Mouse (Mus musculus): ENCODE measurements around the gene Tcf7l1. TPM values are rescaled to one million over a fixed set of nuclear protein-coding genes. Genes with fewer than 3 reads are reported as not detected.
"Not testable (repeated sequence)": the region's sequence is repeated elsewhere in the genome, so short reads cannot be mapped to it uniquely, and the experiment has no call there.

The Tcf7l1 gene
- total RNA-seq (2015; ENCODE audit: low replicate concordance) (not detected in 2 replicates), total RNA-seq (2017; ENCODE audit: low replicate concordance) (not detected in 2 replicates)

- peak; percentile 73; the same call in 1 of the 2 replicates for ATAC-seq (replicated peaks; ENCODE audit: low FRiP score, poor library complexity, severe bottlenecking)
Observed at GRCm38 (mm10) chr6:72788892-72789699, at the start of gene Tcf7l1. Gene Tcf7l1 (minus strand): TSS chr6:72789254.

DNA sequence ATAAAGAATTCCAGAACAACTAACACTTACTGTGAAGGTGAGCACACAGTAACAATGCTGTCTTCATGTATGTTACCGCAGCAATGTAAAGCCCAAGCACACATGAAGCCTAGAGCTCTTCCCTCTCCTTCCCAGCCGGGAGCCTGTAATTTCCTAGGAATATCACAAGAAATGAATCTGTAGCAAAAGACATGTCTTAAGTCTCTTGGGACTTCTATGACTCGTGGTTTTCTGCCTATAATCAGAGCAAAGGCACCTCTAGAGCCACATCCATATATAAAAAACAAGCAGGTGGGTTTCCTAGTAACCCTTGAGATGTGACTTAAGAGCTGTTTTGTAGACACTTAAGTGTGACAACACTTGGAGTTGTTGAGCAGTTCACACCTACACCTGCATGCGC lies 48.7 kb upstream of the Tcf7l1 start:
- ATAC-seq (replicated peaks; ENCODE audit: low FRiP score, poor library complexity, severe bottlenecking): no peak

DNA sequence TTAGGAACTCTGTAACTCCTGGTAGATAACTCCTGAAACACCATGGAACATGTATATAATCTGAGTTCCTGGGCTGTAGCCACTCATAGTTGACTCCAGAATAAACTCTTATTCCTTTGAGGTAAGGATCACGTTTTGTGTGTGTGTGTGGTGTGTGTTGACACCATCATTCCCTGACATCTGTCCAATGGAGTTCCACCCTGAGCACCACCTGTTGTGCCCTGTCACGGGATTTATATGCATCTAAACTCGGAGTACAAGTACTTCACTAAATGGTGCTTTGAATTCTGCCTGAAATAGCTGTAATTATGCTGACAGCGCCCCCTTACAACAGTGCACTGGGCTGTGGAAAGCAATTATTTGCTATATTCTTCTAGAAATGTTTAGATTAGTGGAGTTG lies 45.5 kb upstream of the Tcf7l1 start:
- ATAC-seq (replicated peaks; ENCODE audit: low FRiP score, poor library complexity, severe bottlenecking): no peak

- no peak for ATAC-seq (replicated peaks; ENCODE audit: low FRiP score, poor library complexity, severe bottlenecking)
Observed at GRCm38 (mm10) chr6:72831858-72832257, 42.8 kb upstream of the Tcf7l1 start.

DNA sequence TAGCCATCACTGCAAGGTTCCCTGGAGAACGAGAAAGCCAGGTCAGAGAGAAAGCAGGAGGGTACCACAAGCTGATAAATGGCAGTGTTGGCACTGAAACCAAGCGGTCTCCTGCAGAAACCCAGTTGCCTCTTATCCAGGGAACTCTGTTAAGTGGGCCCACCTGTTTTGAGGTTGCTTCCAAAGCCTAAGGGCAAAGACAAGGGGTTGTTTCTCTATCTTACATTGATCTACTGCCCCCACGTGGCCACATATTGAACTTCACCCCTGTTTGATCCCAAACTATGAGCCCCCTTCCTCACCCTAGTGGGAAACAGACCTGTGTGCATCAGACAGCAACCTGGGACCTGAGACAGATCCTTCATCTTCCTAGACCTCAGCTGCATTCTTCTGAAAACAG lies 42.2 kb upstream of the Tcf7l1 start:
- ATAC-seq (replicated peaks; ENCODE audit: low FRiP score, poor library complexity, severe bottlenecking): 0 out of 2 replicates have a peak, but pooled peaks have one; percentile 49

DNA sequence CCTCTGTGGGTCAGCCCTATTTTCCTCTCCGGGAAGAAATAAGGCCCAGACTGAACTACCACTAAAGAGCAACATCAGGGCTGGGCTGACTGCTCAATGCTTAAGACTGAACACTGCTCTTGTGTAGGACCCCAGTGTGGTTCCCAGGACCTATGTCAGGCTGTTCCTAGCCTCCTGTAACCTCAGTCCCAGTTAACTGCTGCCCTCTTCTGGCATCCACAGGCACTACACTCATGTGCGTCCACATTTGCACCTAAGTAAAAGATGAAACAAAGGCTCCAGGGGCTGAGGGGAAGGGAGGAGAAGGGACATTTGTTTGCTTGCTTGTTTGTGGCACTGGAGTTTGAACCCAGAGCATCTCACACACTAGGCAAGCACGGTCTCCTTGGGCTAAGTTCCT lies 39.8 kb upstream of the Tcf7l1 start:
- no peak for ATAC-seq (replicated peaks; ENCODE audit: low FRiP score, poor library complexity, severe bottlenecking)

- ATAC-seq (replicated peaks; ENCODE audit: low FRiP score, poor library complexity, severe bottlenecking): not testable (repeated sequence)
Observed at GRCm38 (mm10) chr6:72828037-72828436, 39.0 kb upstream of the Tcf7l1 start.

GRCm38 (mm10) chr6:72825762-72826161 lies 36.7 kb upstream of the Tcf7l1 start:
- ATAC-seq (replicated peaks; ENCODE audit: low FRiP score, poor library complexity, severe bottlenecking): no peak

GRCm38 (mm10) chr6:72824971-72825737 lies 36.1 kb upstream of the Tcf7l1 start:
- ATAC-seq (replicated peaks; ENCODE audit: low FRiP score, poor library complexity, severe bottlenecking): no peak

GRCm38 (mm10) chr6:72813456-72813855 lies 24.4 kb upstream of the Tcf7l1 start:
- no peak for ATAC-seq (replicated peaks; ENCODE audit: low FRiP score, poor library complexity, severe bottlenecking)

- ATAC-seq (replicated peaks; ENCODE audit: low FRiP score, poor library complexity, severe bottlenecking): no peak
Observed at GRCm38 (mm10) chr6:72810248-72810647, 21.2 kb upstream of the Tcf7l1 start.

- no peak for ATAC-seq (replicated peaks; ENCODE audit: low FRiP score, poor library complexity, severe bottlenecking)
Observed at GRCm38 (mm10) chr6:72809522-72810149, 20.6 kb upstream of the Tcf7l1 start.

DNA sequence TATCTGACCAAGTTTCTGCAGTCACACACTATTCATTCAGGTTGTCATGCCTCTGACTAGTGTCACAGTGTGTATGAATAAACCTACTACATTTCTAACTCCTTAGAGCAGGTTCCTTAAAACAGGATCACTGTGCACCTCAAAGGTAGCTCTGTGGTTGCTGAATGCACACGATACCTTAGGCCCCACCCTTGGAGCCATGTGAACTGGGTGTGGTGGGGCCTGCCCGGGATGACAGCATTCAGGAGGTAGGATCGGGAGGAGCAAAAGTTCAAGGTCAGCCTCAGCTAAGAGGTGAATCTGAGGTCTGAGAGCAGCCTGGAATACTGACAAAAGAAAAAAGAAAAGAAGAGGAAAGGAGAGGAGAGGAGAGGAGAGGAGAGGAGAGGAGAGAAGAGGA lies 19.3 kb upstream of the Tcf7l1 start:
- no peak for ATAC-seq (replicated peaks; ENCODE audit: low FRiP score, poor library complexity, severe bottlenecking)

DNA sequence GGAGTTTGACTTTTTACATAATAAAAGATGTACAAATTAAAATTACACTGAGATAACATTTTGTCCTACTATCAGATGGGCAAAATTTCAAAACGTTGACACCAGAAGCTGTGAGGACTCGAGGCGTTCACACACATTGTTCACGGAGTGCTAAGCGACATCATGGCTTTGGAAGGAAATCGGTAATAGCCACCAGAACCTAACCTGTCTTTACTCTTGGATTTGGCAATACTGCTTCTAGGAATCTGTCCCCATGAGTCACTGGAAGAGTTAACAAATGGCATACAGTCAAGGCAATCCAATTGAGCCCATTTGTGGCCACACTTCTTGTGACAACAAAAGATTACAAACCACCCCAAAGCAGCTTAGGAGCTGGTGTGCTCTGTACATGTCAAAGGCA lies 14.6 kb upstream of the Tcf7l1 start:
- ATAC-seq (replicated peaks; ENCODE audit: low FRiP score, poor library complexity, severe bottlenecking): no peak

GRCm38 (mm10) chr6:72802119-72802518 lies 13.1 kb upstream of the Tcf7l1 start:
- no peak for ATAC-seq (replicated peaks; ENCODE audit: low FRiP score, poor library complexity, severe bottlenecking)

- ATAC-seq (replicated peaks; ENCODE audit: low FRiP score, poor library complexity, severe bottlenecking): no peak
Observed at GRCm38 (mm10) chr6:72800641-72801040, 11.6 kb upstream of the Tcf7l1 start.

GRCm38 (mm10) chr6:72797763-72798162 lies 8.7 kb upstream of the Tcf7l1 start:
- ATAC-seq (replicated peaks; ENCODE audit: low FRiP score, poor library complexity, severe bottlenecking): no peak

- ATAC-seq (replicated peaks; ENCODE audit: low FRiP score, poor library complexity, severe bottlenecking): no peak
Observed at GRCm38 (mm10) chr6:72795444-72795843, 6.4 kb upstream of the Tcf7l1 start.

- no peak for ATAC-seq (replicated peaks; ENCODE audit: low FRiP score, poor library complexity, severe bottlenecking)
Observed at GRCm38 (mm10) chr6:72794870-72795269, 5.8 kb upstream of the Tcf7l1 start.

GRCm38 (mm10) chr6:72792641-72793040 lies 3.6 kb upstream of the Tcf7l1 start:
- no peak for ATAC-seq (replicated peaks; ENCODE audit: low FRiP score, poor library complexity, severe bottlenecking)
